Mouse (Mus musculus) lung, postnatal 0 days (tissue): ENCODE measurements around the gene Eva1c.

ENCODE experiments used
- CTCF ChIP-seq: IDR thresholded peaks from 2 replicates; pipeline ENCODE4 v1.5.1; 2016; ENCODE audit warnings: antibody characterized with exemption, mild to moderate bottlenecking
- EP300 ChIP-seq: IDR thresholded peaks from 2 replicates; pipeline ENCODE4 v1.6.1; 2016; ENCODE audit warnings: antibody characterized with exemption, mild to moderate bottlenecking, control low read depth

DNA sequence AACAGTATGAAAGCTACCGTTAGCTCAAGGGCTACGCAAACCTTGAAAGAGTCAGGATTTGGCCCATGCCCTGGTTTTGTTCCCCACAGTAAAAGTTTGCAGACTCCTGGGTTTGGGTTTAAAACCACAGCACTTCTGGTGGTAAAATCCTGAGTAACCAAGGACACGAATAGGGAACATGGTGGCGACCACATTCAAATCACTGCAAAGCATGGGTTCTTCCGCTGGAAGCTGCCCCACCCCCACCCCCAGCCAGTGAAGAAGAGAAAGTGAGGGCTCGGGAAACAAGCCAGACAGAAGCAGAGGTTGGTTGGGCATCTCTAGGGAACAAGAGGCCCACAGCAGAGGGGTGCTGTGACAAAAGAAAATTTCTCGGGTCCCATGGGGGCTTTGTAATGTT is 80.7 kb downstream of the Eva1c start:
- TF ChIP-seq CTCF (no peak), EP300 (no peak)
